Mouse (Mus musculus) E14TG2a.4 (cell line): ENCODE data around the gene Gm3880.

Experiments used
- CTCF ChIP-seq: conservative IDR thresholded peaks from 2 replicates; pipeline ENCODE4 v1.5.1; 2014; ENCODE audit warnings: low read length
- NANOG ChIP-seq: IDR thresholded peaks from 2 replicates; pipeline ENCODE4 v1.6.1; 2014; ENCODE audit warnings: borderline replicate concordance, low read length, mixed read lengths
- POU5F1 ChIP-seq: IDR thresholded peaks from 2 replicates; pipeline ENCODE4 v1.6.1; 2014; ENCODE audit warnings: low read length, borderline replicate concordance

DNA sequence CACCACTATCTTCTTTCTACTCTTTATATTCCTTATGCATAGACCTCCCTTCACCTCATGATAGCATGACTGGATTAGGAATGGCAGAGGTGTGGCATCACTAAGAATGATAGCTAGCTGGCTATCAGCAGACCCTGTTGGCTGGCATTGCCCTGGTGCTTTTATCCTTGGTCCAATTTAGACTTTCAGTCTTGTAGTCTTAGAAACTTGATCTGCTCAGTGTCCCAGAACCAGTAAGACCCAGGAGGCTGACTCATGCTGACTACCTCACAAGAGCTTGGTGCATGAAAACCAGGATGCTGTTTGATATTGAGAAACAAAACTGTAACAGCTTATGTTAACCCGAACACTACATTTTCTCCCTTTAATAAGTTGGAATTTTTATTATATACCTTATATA is 41.1 kb downstream of the Gm3880 start:
- no peak for TF ChIP-seq CTCF
- no peak for TF ChIP-seq POU5F1
- no peak for TF ChIP-seq NANOG
